Mouse (Mus musculus): Measurements from ENCODE around the gene Phf23. TPM values are rescaled to one million over a fixed set of nuclear protein-coding genes. Genes with fewer than 3 reads are reported as not detected.

The Phf23 gene
- polyA plus RNA-seq, 1 experiment from 2014 or later: 87.8 TPM

- H3K27me3 ChIP-seq: no peaks in the 10 kb centered on the region
- 24% methylated on average over 7 of the region's 8 CpGs for WGBS
- H3K4me2 ChIP-seq (replicated peaks): peak overlapping the region; percentile 91
- peak overlapping the region; percentile 71 for H3K4me3 ChIP-seq
- no peaks in the 10 kb centered on the region for H3K9me3 ChIP-seq (replicated peaks)
- H3K4me1 ChIP-seq: peaks cover 68% of the 10 kb centered on the region
- H3K9ac ChIP-seq: peak overlapping the region; percentile 96
- ATAC-seq (ENCODE audit: low FRiP score): no peak
- peak overlapping the region; percentile 94 for H3K27ac ChIP-seq
- no peaks in the 10 kb centered on the region for H3K36me3 ChIP-seq
These were observed 24.6 kb downstream of the Phf23 start for GRCm38 (mm10) chr11:70020022-70020631.

GRCm38 (mm10) chr11:70020731-70021263 lies 25.2 kb downstream of the Phf23 start:
- WGBS: 0% methylated on average over 8 of the region's 8 CpGs

GRCm38 (mm10) chr11:70021264-70022132 lies 25.9 kb downstream of the Phf23 start:
- 2% methylated on average over 40 of the region's 40 CpGs for WGBS
- peak; percentile 76 for ATAC-seq (ENCODE audit: low FRiP score)

More at GRCm38 (mm10) chr11:70020731-70021263, 25.2 kb downstream of the Phf23 start:
- Histone ChIP-seq H3K4me3 (peak overlapping the region; percentile 71), H3K27ac (peak overlapping the region; percentile 94), H3K4me1 (peaks cover 73% of the 10 kb centered on the region), H3K4me2 (replicated peaks) (peak overlapping the region; percentile 91), H3K9ac (peak overlapping the region; percentile 96), H3K36me3 (no peaks in the 10 kb centered on the region), H3K9me3 (replicated peaks) (no peaks in the 10 kb centered on the region), H3K27me3 (no peaks in the 10 kb centered on the region)
- ATAC-seq (ENCODE audit: low FRiP score): peak; percentile 82

DNA sequence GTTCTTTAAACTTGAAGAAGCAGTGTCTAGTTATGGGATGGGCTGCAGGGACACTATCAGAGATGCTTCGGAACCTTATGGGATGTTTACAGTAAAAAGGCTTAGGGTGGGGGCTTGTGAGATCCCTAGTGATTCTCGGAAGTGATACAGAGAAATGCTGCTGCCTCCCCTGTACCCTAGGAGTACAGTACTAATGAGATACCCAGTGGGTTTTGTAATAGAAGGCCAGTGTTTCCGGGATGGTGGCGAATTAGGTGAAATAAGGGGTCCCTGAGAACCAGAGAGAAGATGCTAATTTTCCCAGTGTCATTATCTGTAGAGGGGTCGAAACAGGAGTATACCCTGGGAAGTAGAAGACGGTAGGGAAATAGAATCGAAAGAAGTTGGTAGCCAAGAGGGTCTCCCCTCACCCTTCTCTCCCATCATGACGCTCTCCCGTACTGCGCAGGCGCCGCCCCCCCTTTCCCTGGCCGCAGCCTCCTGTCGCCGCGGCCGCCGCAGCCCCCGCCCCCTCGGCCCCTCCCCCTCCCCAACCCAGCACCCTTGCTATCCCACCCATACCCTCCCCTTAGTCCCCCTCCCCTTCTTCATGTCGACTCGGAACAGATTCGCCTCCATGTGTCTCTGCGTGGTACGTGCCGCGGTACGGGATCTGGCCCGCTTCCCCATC lies 28.0 kb downstream of the Phf23 start:
- Histone ChIP-seq H3K4me3 (peak overlapping the region; percentile 35), H3K36me3 (no peaks in the 10 kb centered on the region), H3K27ac (peak overlapping the region; percentile 67), H3K4me2 (replicated peaks) (peak overlapping the region; percentile 65), H3K27me3 (no peaks in the 10 kb centered on the region), H3K4me1 (peaks cover 86% of the 10 kb centered on the region), H3K9me3 (replicated peaks) (no peaks in the 10 kb centered on the region), H3K9ac (peak overlapping the region; percentile 57)
- no peak for ATAC-seq (ENCODE audit: low FRiP score)
- WGBS: 5% methylated on average over 23 of the region's 29 CpGs

More at GRCm38 (mm10) chr11:70021264-70022132, 25.9 kb downstream of the Phf23 start:
- Histone ChIP-seq H3K4me3 (peak overlapping the region; percentile 71), H3K27ac (peak overlapping the region; percentile 94), H3K4me1 (peaks cover 80% of the 10 kb centered on the region), H3K9me3 (replicated peaks) (no peaks in the 10 kb centered on the region), H3K9ac (peak overlapping the region; percentile 96; the same call in 1 of the 2 replicates), H3K4me2 (replicated peaks) (peak overlapping the region; percentile 91), H3K27me3 (no peaks in the 10 kb centered on the region), H3K36me3 (no peaks in the 10 kb centered on the region)

DNA sequence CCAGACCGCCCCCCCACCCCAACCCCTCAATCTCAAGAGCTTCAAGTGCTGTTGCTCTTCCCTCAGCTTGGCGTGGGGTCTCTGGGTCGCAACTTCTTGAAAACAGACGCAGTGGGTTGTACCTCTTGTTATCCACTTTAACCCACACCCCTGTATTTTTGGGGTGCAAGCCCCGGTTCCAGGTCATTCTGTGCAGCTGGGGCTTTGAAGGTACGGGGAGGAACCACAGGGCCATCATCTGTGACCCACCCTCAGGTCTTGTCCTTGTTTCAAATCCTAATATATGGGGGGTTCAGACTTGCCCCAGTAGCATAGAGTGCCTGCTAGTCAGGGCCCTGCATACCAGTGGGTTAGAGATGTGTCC lies 28.6 kb downstream of the Phf23 start:
- Histone ChIP-seq H3K36me3 (no peaks in the 10 kb centered on the region), H3K9me3 (replicated peaks) (no peaks in the 10 kb centered on the region), H3K4me1 (peaks cover 86% of the 10 kb centered on the region), H3K27ac (peak overlapping the region; percentile 67), H3K4me3 (peak overlapping the region; percentile 35), H3K9ac (peak overlapping the region; percentile 57; the same call in 1 of the 2 replicates), H3K4me2 (replicated peaks) (peak overlapping the region; percentile 65), H3K27me3 (no peaks in the 10 kb centered on the region)
- no peak for ATAC-seq (ENCODE audit: low FRiP score)
- 12% methylated on average over 6 of the region's 6 CpGs for WGBS

GRCm38 (mm10) chr11:70026689-70027088 lies 31.1 kb downstream of the Phf23 start:
- Histone ChIP-seq H3K9me3 (replicated peaks) (no peaks in the 10 kb centered on the region), H3K27ac (peak overlapping the region; percentile 98), H3K4me1 (peaks cover 91% of the 10 kb centered on the region), H3K4me2 (replicated peaks) (peak overlapping the region; percentile 64), H3K36me3 (peaks cover 11% of the 10 kb centered on the region), H3K9ac (peak overlapping the region; percentile 59), H3K27me3 (no peaks in the 10 kb centered on the region), H3K4me3 (peak overlapping the region; percentile 30)
- ATAC-seq (ENCODE audit: low FRiP score): no peak
- WGBS: 0% methylated on average over 17 of the region's 19 CpGs

- Histone ChIP-seq H3K9ac (peak overlapping the region; percentile 59), H3K4me3 (peak overlapping the region; percentile 30), H3K9me3 (replicated peaks) (no peaks in the 10 kb centered on the region), H3K36me3 (peaks cover 19% of the 10 kb centered on the region), H3K4me2 (replicated peaks) (peak overlapping the region; percentile 64), H3K4me1 (peaks cover 86% of the 10 kb centered on the region), H3K27me3 (no peaks in the 10 kb centered on the region), H3K27ac (peak overlapping the region; percentile 98)
- no peak for ATAC-seq (ENCODE audit: low FRiP score)
- 30% methylated on average over 9 of the region's 9 CpGs for WGBS
These were observed 31.8 kb downstream of the Phf23 start for GRCm38 (mm10) chr11:70027397-70027796.

DNA sequence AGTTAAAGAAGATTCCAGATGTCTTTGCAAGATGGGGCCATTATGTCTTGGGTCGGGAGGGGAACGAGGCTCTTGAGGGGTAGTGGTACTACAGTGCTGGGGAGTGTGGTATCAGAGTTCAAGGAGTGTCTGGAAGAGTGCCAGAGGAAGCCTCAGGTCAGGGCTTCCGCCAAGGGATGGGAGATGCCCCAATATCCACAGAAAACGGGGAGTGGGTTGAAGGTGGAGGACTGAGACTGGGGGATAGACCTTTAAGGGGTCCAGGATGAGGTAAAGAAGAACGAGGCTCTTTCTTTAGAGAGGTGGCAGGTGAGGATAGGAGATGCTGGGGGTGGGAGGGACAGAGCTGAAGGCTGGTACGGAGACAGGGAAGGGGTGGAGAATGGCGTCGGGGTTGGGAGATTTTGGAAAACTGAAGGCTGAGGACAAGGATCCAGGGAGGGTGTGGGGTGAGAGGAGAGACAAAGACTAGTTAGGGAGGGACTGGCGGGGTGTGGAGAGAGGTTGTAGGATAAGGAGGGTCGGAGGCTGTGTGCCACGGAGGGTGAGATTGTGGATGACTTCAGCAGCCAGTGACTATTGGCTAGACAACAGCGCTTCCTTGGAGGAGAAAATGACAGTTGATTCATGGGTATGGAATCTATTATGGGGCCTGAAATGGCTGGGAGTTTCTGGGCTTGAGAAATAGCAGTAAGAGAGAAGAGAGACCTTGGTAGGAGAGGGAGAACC lies 33.0 kb downstream of the Phf23 start:
- WGBS: 19% methylated on average over 12 of the region's 12 CpGs
- Histone ChIP-seq H3K4me3 (peak overlapping the region; percentile 34), H3K36me3 (peaks cover 29% of the 10 kb centered on the region), H3K4me1 (peaks cover 75% of the 10 kb centered on the region), H3K9me3 (replicated peaks) (no peaks in the 10 kb centered on the region), H3K27ac (peak overlapping the region; percentile 98), H3K9ac (peak overlapping the region; percentile 59), H3K27me3 (no peaks in the 10 kb centered on the region), H3K4me2 (replicated peaks) (peak overlapping the region; percentile 64)
- ATAC-seq (ENCODE audit: low FRiP score): peak; percentile 9

DNA sequence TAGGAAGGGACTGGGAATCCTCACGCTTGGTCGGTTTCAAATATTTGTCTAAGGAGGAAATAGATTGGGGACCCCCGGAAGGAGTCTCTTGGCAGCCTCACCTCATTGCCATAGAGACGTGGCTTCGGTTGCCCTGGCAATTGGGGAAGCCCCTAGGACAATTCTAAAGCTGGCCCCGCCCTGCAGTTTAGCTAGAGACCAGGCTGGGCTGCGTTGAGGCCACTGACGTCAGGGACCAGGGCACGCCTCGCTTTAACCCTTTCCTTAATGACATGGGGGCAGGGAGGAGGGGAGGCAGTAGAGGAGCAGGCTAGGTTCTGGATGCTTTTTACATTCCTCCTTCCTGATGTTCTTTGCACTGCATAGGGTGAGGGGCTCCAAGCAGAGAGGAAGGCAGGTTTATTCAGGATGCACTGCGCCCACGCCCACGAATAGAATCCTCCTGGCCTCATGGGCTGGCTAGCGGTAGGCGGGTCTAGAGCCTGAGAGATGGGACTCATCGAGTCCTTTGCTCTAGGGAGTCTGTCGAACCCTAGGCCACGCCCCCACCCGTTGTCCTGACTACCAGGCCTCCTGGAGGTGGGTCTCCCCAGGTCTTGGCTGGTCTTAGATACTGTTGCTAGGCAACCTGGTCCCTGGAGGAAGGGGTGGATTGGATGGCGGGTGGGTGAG lies 33.7 kb downstream of the Phf23 start:
- H3K36me3 ChIP-seq: peaks cover 34% of the 10 kb centered on the region

DNA sequence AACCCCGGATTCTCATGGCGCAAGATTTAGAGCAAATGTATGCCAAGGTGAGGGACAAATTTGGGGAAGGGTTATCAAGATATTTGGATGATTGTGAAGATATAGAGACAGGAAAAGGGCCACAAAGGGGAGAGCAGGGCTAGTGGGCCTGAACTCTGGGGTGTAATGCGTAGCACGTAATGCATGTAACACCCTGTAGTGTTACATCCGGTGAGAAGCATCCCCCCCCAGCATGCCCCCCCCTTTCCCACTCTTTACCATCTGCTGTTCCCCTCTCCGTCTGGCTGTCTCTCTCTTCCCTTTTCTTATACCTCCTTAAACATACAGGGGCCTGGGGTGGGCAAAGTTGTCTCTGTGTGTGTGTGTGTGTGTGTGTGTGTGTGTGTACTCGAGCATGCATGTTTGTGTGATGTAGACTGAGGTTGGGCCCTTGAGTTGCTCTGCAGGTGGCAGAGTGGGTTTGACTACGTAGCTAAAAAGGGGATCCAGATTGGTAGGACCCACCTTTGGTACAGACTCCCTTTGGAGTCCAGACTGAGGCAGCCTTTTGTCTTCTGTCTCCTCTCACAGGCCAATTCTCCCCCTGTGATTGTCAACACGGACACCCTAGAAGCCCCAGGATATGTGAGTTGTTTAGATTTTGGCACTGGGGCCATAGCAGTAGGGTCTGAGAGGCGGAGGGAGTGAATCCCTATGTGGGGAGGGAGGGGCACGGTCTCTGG lies 34.4 kb downstream of the Phf23 start:
- Histone ChIP-seq H3K4me2 (replicated peaks) (peak overlapping the region; percentile 64), H3K27ac (peak overlapping the region; percentile 98), H3K9ac (peak overlapping the region; percentile 67), H3K4me1 (peaks cover 61% of the 10 kb centered on the region), H3K9me3 (replicated peaks) (no peaks in the 10 kb centered on the region), H3K4me3 (peak overlapping the region; percentile 34), H3K36me3 (peaks cover 38% of the 10 kb centered on the region), H3K27me3 (no peaks in the 10 kb centered on the region)
- ATAC-seq (ENCODE audit: low FRiP score): peak; percentile 52
- WGBS: 23% methylated on average over 11 of the region's 11 CpGs

More for the DNA sequence above, 33.7 kb downstream of the Phf23 start:
- Histone ChIP-seq H3K4me3 (peak overlapping the region; percentile 34), H3K27ac (peak overlapping the region; percentile 98), H3K9ac (peak overlapping the region; percentile 67), H3K27me3 (no peaks in the 10 kb centered on the region), H3K9me3 (replicated peaks) (no peaks in the 10 kb centered on the region), H3K4me1 (peaks cover 69% of the 10 kb centered on the region), H3K4me2 (replicated peaks) (peak overlapping the region; percentile 64)
- ATAC-seq (ENCODE audit: low FRiP score): peak; percentile 95
- under 1% methylated on average over 20 of the region's 20 CpGs for WGBS
